Mouse (Mus musculus) neural tube, embryonic 12.5 days (tissue): ENCODE data around the gene Trim63. TPM values are rescaled to one million over a fixed set of nuclear protein-coding genes. Genes with fewer than 3 reads are reported as not detected.
"Not testable (repeated sequence)": the region's sequence is repeated elsewhere in the genome, so short reads cannot be mapped to it uniquely, and the experiment has no call there.

ENCODE experiments used
- ATAC-seq: fragments of 200-750 bp; cut with Nextera tagmentation; 2 replicates; pipeline ENCODE4 v1.8.0; 2017; ENCODE audit warnings: low read depth, mild to moderate bottlenecking, moderate TSS enrichment, moderate library complexity; ENCODE audit not compliant: low FRiP score
- H3K27ac ChIP-seq: fragments of 300-500 bp; sonication (generic); 2 replicates; pipeline ENCODE4 v1.5.1; 2016
- H3K27me3 ChIP-seq: fragments of 300-500 bp; sonication (generic); replicated peaks from 2 replicates; pipeline ENCODE4 v1.6.1; 2016; ENCODE audit warnings: mild to moderate bottlenecking
- H3K36me3 ChIP-seq: fragments of 300-500 bp; sonication (generic); 2 replicates; pipeline ENCODE4 v1.6.1; 2016; ENCODE audit warnings: mild to moderate bottlenecking
- H3K4me1 ChIP-seq: fragments of 300-500 bp; sonication (generic); 2 replicates; pipeline ENCODE4 v1.6.1; 2016
- H3K4me2 ChIP-seq: fragments of 300-500 bp; sonication (generic); replicated peaks from 2 replicates; pipeline ENCODE4 v1.6.1; 2016; ENCODE audit warnings: mild to moderate bottlenecking
- H3K4me3 ChIP-seq: fragments of 300-500 bp; sonication (generic); 2 replicates; pipeline ENCODE4 v1.5.1; 2016
- H3K9ac ChIP-seq: fragments of 300-500 bp; sonication (generic); 2 replicates; pipeline ENCODE4 v1.6.1; 2016; ENCODE audit warnings: mild to moderate bottlenecking
- H3K9me3 ChIP-seq: fragments of 300-500 bp; sonication (generic); 2 replicates; pipeline ENCODE4 v1.6.1; 2016; ENCODE audit warnings: mild to moderate bottlenecking
- WGBS: fragments of 180-500 bp; shearing (Covaris S2); methylation state at CpG from one replicate; pipeline ENCODE4 v1.1.7; 2016; 5-methylcytosine and 5-hydroxymethylcytosine counted together
- polyA plus RNA-seq: library from polyadenylated mRNA; unstranded; fragments of >200 nt; fragmentation: Nextera tagmentation; extraction: Ambion mirVana; gene quantifications from 2 replicates; pipeline ENCODE4 v1.2.1, GENCODE M21; 2016

The Trim63 gene
- polyA plus RNA-seq, 1 experiment from 2014 or later = 2.9 TPM

GRCm38 (mm10) chr4:134288397-134289256 lies 26.3 kb upstream of the Trim63 start:
- no peaks in the 10 kb centered on the region for H3K9me3 ChIP-seq
- H3K4me1 ChIP-seq = peaks cover 20% of the 10 kb centered on the region
- peak overlapping the region; percentile 96 for H3K4me2 ChIP-seq
- H3K9ac ChIP-seq = peak overlapping the region; percentile 97
- peaks cover 9% of the 10 kb centered on the region for H3K36me3 ChIP-seq
- 30% methylated on average over 11 of the region's 11 CpGs for WGBS
- peak overlapping the region; percentile 98 for H3K4me3 ChIP-seq
- ATAC-seq = no peak
- peak overlapping the region; percentile 100; the same call in 1 of the 2 replicates for H3K27ac ChIP-seq
- no peaks in the 10 kb centered on the region for H3K27me3 ChIP-seq

- Histone ChIP-seq H3K4me1 (peaks cover 9% of the 10 kb centered on the region; the same call in 1 of the 2 replicates), H3K9me3 (no peaks in the 10 kb centered on the region; the same call in 1 of the 2 replicates), H3K4me3 (no peak overlapping the region), H3K4me2 (no peak overlapping the region), H3K27me3 (no peaks in the 10 kb centered on the region), H3K9ac (no peak overlapping the region), H3K36me3 (no peaks in the 10 kb centered on the region), H3K27ac (no peak overlapping the region)
- WGBS = 26% methylated on average over 7 of the region's 7 CpGs
- no peak for ATAC-seq
These were observed 22.9 kb upstream of the Trim63 start for GRCm38 (mm10) chr4:134292067-134292466.

- WGBS = 74% methylated on average over 18 of the region's 18 CpGs
- Histone ChIP-seq H3K9me3 (no peaks in the 10 kb centered on the region; the same call in 1 of the 2 replicates), H3K4me3 (no peak overlapping the region), H3K36me3 (no peaks in the 10 kb centered on the region), H3K27me3 (no peaks in the 10 kb centered on the region), H3K27ac (no peak overlapping the region), H3K4me2 (no peak overlapping the region), H3K9ac (0 out of 2 replicates have a peak overlapping the region, but pooled peaks have one; percentile 13), H3K4me1 (peaks cover 8% of the 10 kb centered on the region; the same call in 1 of the 2 replicates)
- ATAC-seq = no peak
These were observed 21.7 kb upstream of the Trim63 start for GRCm38 (mm10) chr4:134293061-134293691.

GRCm38 (mm10) chr4:134293692-134294163 lies 21.2 kb upstream of the Trim63 start:
- no peak for ATAC-seq
- Histone ChIP-seq H3K27me3 (no peaks in the 10 kb centered on the region), H3K4me3 (no peak overlapping the region), H3K9ac (no peak overlapping the region), H3K27ac (no peak overlapping the region), H3K36me3 (no peaks in the 10 kb centered on the region), H3K4me2 (no peak overlapping the region), H3K4me1 (peaks cover 2% of the 10 kb centered on the region; the same call in 1 of the 2 replicates), H3K9me3 (no peaks in the 10 kb centered on the region; the same call in 1 of the 2 replicates)
- WGBS = 73% methylated on average over 9 of the region's 9 CpGs

- not testable (repeated sequence) for H3K4me2 ChIP-seq, H3K4me3 ChIP-seq, ATAC-seq, H3K36me3 ChIP-seq, H3K27me3 ChIP-seq, H3K27ac ChIP-seq, H3K4me1 ChIP-seq, H3K9ac ChIP-seq, H3K9me3 ChIP-seq
- WGBS = 85% methylated on average over 4 of the region's 4 CpGs
These were observed 18.8 kb upstream of the Trim63 start for GRCm38 (mm10) chr4:134296096-134296495.

- WGBS = 88% methylated on average over 4 of the region's 4 CpGs
- H3K36me3 ChIP-seq = no peaks in the 10 kb centered on the region
- H3K27me3 ChIP-seq = no peaks in the 10 kb centered on the region
- H3K27ac ChIP-seq = no peak overlapping the region
- ATAC-seq = no peak
- no peaks in the 10 kb centered on the region; the same call in 1 of the 2 replicates for H3K9me3 ChIP-seq
- H3K4me3 ChIP-seq = no peak overlapping the region
- no peak overlapping the region for H3K9ac ChIP-seq
- H3K4me1 ChIP-seq = no peaks in the 10 kb centered on the region
- H3K4me2 ChIP-seq = no peak overlapping the region
These were observed 18.4 kb upstream of the Trim63 start for GRCm38 (mm10) chr4:134296523-134296922.

- no peaks in the 10 kb centered on the region; the same call in 1 of the 2 replicates for H3K9me3 ChIP-seq
These were observed 17.6 kb upstream of the Trim63 start for GRCm38 (mm10) chr4:134297369-134297768.

GRCm38 (mm10) chr4:134298626-134299497 lies 16.1 kb upstream of the Trim63 start:
- Histone ChIP-seq H3K27me3 (no peaks in the 10 kb centered on the region), H3K4me1 (no peaks in the 10 kb centered on the region), H3K4me2 (no peak overlapping the region), H3K36me3 (no peaks in the 10 kb centered on the region), H3K9ac (no peak overlapping the region), H3K4me3 (no peak overlapping the region), H3K9me3 (no peaks in the 10 kb centered on the region; the same call in 1 of the 2 replicates), H3K27ac (no peak overlapping the region)
- ATAC-seq = no peak
- 80% methylated on average over 19 of the region's 19 CpGs for WGBS

More at GRCm38 (mm10) chr4:134297369-134297768, 17.6 kb upstream of the Trim63 start:
- no peaks in the 10 kb centered on the region for H3K27me3 ChIP-seq
- H3K4me3 ChIP-seq = no peak overlapping the region
- no peak overlapping the region for H3K27ac ChIP-seq
- no peak overlapping the region for H3K4me2 ChIP-seq
- ATAC-seq = no peak
- H3K36me3 ChIP-seq = no peaks in the 10 kb centered on the region
- WGBS = 87% methylated on average over 8 of the region's 8 CpGs
- no peak overlapping the region for H3K9ac ChIP-seq
- H3K4me1 ChIP-seq = no peaks in the 10 kb centered on the region

GRCm38 (mm10) chr4:134299498-134299810 lies 15.5 kb upstream of the Trim63 start:
- ATAC-seq = no peak
- no peaks in the 10 kb centered on the region for H3K36me3 ChIP-seq
- H3K27me3 ChIP-seq = no peaks in the 10 kb centered on the region
- H3K27ac ChIP-seq = no peak overlapping the region
- H3K9me3 ChIP-seq = no peaks in the 10 kb centered on the region; the same call in 1 of the 2 replicates
- 73% methylated on average over 4 of the region's 4 CpGs for WGBS
- H3K4me3 ChIP-seq = no peak overlapping the region
- H3K4me1 ChIP-seq = no peaks in the 10 kb centered on the region
- H3K9ac ChIP-seq = no peak overlapping the region
- H3K4me2 ChIP-seq = no peak overlapping the region

- H3K4me1 ChIP-seq = no peaks in the 10 kb centered on the region
- H3K9ac ChIP-seq = no peak overlapping the region
- no peaks in the 10 kb centered on the region; the same call in 1 of the 2 replicates for H3K9me3 ChIP-seq
- H3K4me2 ChIP-seq = no peak overlapping the region
- 79% methylated on average over 9 of the region's 9 CpGs for WGBS
- H3K27ac ChIP-seq = no peak overlapping the region
- H3K4me3 ChIP-seq = no peak overlapping the region
- no peaks in the 10 kb centered on the region for H3K36me3 ChIP-seq
- ATAC-seq = no peak
- no peaks in the 10 kb centered on the region for H3K27me3 ChIP-seq
These were observed 14.6 kb upstream of the Trim63 start for GRCm38 (mm10) chr4:134300316-134300715.

- Histone ChIP-seq H3K4me2 (no peak overlapping the region), H3K36me3 (no peaks in the 10 kb centered on the region), H3K9ac (no peak overlapping the region), H3K9me3 (no peaks in the 10 kb centered on the region), H3K27me3 (no peaks in the 10 kb centered on the region), H3K4me1 (peaks cover 1% of the 10 kb centered on the region; the same call in 1 of the 2 replicates), H3K27ac (no peak overlapping the region), H3K4me3 (no peak overlapping the region)
- ATAC-seq = no peak
- 89% methylated on average over 5 of the region's 5 CpGs for WGBS
These were observed 12.8 kb upstream of the Trim63 start for GRCm38 (mm10) chr4:134302084-134302483.
